Mouse (Mus musculus) heart, embryonic 14.5 days (tissue): ENCODE measurements around the gene Setdb2. TPM values are rescaled to one million over a fixed set of nuclear protein-coding genes. Genes with fewer than 3 reads are reported as not detected.

Experiments
- ATAC-seq: fragments of 200-750 bp; cut with Nextera tagmentation; 2 replicates; pipeline ENCODE4 v1.8.0; 2017; ENCODE audit warnings: low read depth, moderate TSS enrichment; ENCODE audit not compliant: insufficient number of reproducible peaks, insufficient read depth, low FRiP score
- H3K27ac ChIP-seq, 2 experiments: fragments of 200-500 bp in 1 of 2; fragments of 300-500 bp in 1 of 2; sonication (generic) in 1 of 2; replicated peaks in 1 of 2; 2 replicates each; pipeline ENCODE4 v1.5.1; 2012 to 2014; ENCODE audit warnings: low read depth in 2 of 2, low read length in 2 of 2, control low read depth in 1 of 2, mild to moderate bottlenecking in 1 of 2, mixed read lengths in 1 of 2; ENCODE audit not compliant: control insufficient read depth in 1 of 2, insufficient read depth in 1 of 2
- H3K27me3 ChIP-seq: fragments of 300-500 bp; sonication (generic); 2 replicates; pipeline ENCODE4 v1.6.1; 2014; ENCODE audit warnings: mild to moderate bottlenecking, low read length, control low read depth; ENCODE audit not compliant: control insufficient read depth, insufficient read depth
- H3K36me3 ChIP-seq: fragments of 300-500 bp; sonication (generic); 2 replicates; pipeline ENCODE4 v1.6.1; 2014; ENCODE audit warnings: mild to moderate bottlenecking, control low read depth, low read length, mixed read lengths; ENCODE audit not compliant: control insufficient read depth, insufficient read depth
- H3K4me1 ChIP-seq, 2 experiments: fragments of 200-500 bp in 1 of 2; fragments of 300-500 bp in 1 of 2; sonication (generic) in 1 of 2; 2 replicates each; pipeline ENCODE4 v1.6.1; 2012 to 2014; ENCODE audit warnings: low read length in 2 of 2, control low read depth in 1 of 2, mixed read lengths in 1 of 2; ENCODE audit not compliant: control insufficient read depth in 2 of 2, insufficient read depth in 2 of 2
- H3K4me2 ChIP-seq: fragments of 300-500 bp; sonication (generic); 2 replicates; pipeline ENCODE4 v1.6.1; 2014; ENCODE audit warnings: mild to moderate bottlenecking, low read length
- H3K4me3 ChIP-seq, 2 experiments: fragments of 200-500 bp in 1 of 2; fragments of 300-500 bp in 1 of 2; sonication (generic) in 1 of 2; 2 replicates each; pipeline ENCODE4 v1.5.1; 2012 to 2014; ENCODE audit warnings: low read length in 2 of 2, mild to moderate bottlenecking in 2 of 2, control low read depth in 1 of 2, low read depth in 1 of 2, moderate library complexity in 1 of 2; ENCODE audit not compliant: control insufficient read depth in 1 of 2, insufficient read depth in 1 of 2
- H3K9ac ChIP-seq: fragments of 300-500 bp; sonication (generic); 2 replicates; pipeline ENCODE4 v1.6.1; 2014; ENCODE audit warnings: mild to moderate bottlenecking, low read length
- H3K9me3 ChIP-seq: fragments of 300-500 bp; sonication (generic); 2 replicates; pipeline ENCODE4 v1.6.1; 2016; ENCODE audit warnings: low read length, control low read depth; ENCODE audit not compliant: control insufficient read depth
- WGBS: fragments of 180-500 bp; shearing (Covaris S2); extraction: QIAGEN DNeasy Blood & Tissue Kit; methylation state at CpG from one replicate; pipeline ENCODE4 v1.1.7; 2014; 5-methylcytosine and 5-hydroxymethylcytosine counted together
- polyA plus RNA-seq: library from polyadenylated mRNA; unstranded; fragments of >200 nt; fragmentation: Nextera tagmentation; extraction: Ambion mirVana; gene quantifications from 2 replicates; pipeline ENCODE4 v1.2.1, GENCODE M21; 2014

Setdb2 gene
- polyA plus RNA-seq = 6.8 and 8.3 TPM in 2 replicates

DNA sequence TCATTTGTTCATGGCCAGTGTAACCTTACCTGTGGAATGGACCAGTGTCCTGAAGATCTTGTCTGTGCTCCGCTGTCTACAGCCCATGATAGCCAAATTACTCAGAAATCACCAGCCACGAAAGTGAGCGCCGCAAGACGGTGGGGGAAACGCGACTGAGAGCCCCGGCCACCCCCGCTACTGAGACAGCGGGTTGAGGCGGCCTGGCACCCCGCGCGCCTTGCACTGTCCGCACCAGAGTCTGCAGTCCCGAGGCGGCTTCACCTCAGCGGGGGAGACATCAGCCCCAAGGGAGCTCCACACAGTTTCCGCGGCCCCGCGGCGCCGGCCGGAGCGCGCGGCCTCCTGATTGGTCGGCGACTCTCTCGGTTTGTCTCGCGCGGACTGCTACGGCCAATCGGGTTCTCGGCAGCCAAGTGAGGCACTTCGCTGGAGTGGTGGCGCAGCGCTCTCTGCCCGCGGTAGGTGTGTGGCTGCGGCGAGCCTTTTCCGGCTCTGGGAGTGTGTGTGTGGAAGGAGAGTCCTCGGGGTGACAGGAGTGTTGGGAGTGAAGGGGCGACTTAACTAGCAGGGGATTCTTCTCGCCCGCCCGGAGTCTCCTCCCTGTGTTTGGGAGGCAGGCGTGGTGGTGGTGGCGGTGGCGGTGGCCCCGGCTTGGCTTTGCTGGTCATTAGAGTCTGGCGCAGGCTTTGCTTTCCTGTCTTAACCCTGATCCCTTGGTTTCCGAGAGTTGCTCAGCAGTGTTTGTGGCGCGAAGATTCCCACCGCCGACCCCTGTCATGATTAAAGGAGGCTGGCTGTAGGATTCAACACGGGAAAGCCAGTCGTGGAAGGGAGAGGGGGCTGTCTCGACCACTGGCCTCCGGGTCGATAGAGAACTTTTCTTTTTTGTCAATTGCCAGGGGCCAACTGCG is at the start of gene Setdb2, which contains the start of gene Cab39l:
Gene Setdb2, minus strand, starts transcription at position 327 of the 914 bp plus-strand sequence.
Gene Cab39l, plus strand, starts transcription at position 415 of the 914 bp plus-strand sequence.
- Histone ChIP-seq H3K9ac (peak within 1 kb of the TSS; percentile 88), H3K27me3 (no peaks in the 10 kb centered on the region), H3K4me2 (peak within 1 kb of the TSS; percentile 92), H3K4me3 (peak within 1 kb of the TSS; percentile 84 to 98), H3K9me3 (no peaks in the 10 kb centered on the region), H3K4me1 (peaks cover 0 to 7% of the 10 kb centered on the region in 2 experiments; a peak in 2 of 4 replicates), H3K36me3 (no peaks in the 10 kb centered on the region), H3K27ac (peak within 1 kb of the TSS; percentile 90 to 92)
- WGBS = under 1% methylated on average over 64 of the region's 66 CpGs
- ATAC-seq = peak; percentile 99

DNA sequence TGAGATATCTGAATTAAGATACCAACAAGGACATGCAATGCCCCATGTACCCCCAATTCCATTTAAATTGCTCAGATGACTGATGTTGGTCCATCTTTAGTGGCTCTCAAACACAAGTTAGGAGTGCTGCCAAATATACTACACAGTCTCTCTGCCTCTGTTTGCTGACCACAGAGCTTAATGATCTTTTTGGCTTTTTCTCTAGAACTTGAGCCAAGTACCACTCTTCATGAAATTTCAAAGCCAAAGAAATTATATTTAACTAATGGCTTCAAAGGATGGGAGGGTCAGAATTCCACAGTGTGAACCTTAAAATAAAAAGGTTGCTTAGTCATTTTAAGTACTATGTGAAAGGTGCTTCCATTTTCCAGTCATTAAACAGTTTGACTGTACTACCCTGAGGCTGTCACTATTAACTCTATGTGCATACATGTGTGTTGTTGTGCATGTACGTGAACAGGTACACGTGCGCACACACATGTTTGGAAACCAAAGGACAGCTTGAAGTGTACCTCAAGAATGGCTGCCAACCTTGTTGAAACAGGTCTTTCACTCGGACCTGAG is 44.6 kb upstream of the Setdb2 start:
- WGBS = 86% methylated on average over 4 of the region's 4 CpGs
- no peaks in the 10 kb centered on the region for H3K9me3 ChIP-seq
- H3K4me1 ChIP-seq = no peaks in the 10 kb centered on the region
- no peak overlapping the region for H3K4me3 ChIP-seq
- no peak overlapping the region for H3K9ac ChIP-seq
- no peak overlapping the region for H3K4me2 ChIP-seq
- ATAC-seq = no peak
- H3K36me3 ChIP-seq = no peaks in the 10 kb centered on the region
- H3K27ac ChIP-seq = no peak overlapping the region
- no peaks in the 10 kb centered on the region for H3K27me3 ChIP-seq

DNA sequence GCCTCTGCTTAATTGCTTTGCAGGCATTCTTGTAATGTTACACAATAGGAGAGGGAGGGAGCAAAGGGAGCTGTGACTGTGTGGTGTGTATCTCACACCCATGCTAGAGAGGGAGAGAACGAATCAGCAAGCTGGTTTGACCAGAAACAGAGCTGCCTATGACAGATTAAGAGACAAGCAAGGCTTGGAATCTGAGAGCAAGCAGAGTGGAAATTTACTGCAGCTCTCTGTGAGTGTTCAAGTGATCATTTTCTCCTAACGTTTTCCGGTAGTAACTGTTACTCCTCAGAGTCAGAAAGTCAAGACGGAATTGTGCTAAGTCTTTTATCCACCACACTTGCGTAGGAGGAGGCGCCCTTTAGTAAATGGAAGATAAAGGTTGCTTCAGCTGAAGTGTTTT is 38.0 kb upstream of the Setdb2 start:
- H3K36me3 ChIP-seq = no peaks in the 10 kb centered on the region
- peak overlapping the region; percentile 12 to 18; a peak in 2 of 4 replicates for H3K4me3 ChIP-seq
- H3K9ac ChIP-seq = peak overlapping the region; percentile 53
- WGBS = 8% methylated on average over 6 of the region's 6 CpGs
- H3K27me3 ChIP-seq = no peaks in the 10 kb centered on the region
- no peaks in the 10 kb centered on the region for H3K9me3 ChIP-seq
- ATAC-seq = no peak
- peak overlapping the region; percentile 68 to 73 for H3K27ac ChIP-seq
- H3K4me1 ChIP-seq = peaks cover 0 to 4% of the 10 kb centered on the region in 2 experiments; a peak in 2 of 4 replicates
- peak overlapping the region; percentile 56 for H3K4me2 ChIP-seq

DNA sequence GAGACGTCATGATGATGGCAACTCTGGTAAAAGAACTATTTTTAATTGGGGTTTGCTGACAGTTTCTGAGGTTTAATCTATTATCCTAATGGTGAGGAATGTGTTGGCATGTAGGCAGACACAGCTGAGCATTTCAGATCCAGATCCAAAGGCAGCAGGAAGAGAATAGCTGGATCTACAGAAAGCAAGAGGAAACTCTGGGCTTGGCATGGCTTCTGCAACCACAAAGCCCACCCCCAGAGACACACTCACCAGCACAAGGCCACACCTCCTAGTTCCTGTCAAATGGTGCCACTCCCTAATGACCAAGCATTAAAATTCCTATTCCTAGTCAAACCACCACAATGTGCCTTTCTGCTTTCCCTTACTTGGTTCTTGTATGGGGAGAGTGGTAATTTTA is 30.1 kb upstream of the Setdb2 start:
- 71% methylated on average over 1 of the region's 1 CpGs for WGBS
- no peak for ATAC-seq
- H3K4me3 ChIP-seq = no peak overlapping the region
- no peaks in the 10 kb centered on the region for H3K9me3 ChIP-seq
- no peak overlapping the region for H3K9ac ChIP-seq
- no peak overlapping the region for H3K4me2 ChIP-seq
- peaks cover 2 to 7% of the 10 kb centered on the region in 2 experiments; a peak in 1 of 4 replicates for H3K4me1 ChIP-seq
- H3K27ac ChIP-seq = no peak overlapping the region
- no peaks in the 10 kb centered on the region for H3K36me3 ChIP-seq
- H3K27me3 ChIP-seq = no peaks in the 10 kb centered on the region

DNA sequence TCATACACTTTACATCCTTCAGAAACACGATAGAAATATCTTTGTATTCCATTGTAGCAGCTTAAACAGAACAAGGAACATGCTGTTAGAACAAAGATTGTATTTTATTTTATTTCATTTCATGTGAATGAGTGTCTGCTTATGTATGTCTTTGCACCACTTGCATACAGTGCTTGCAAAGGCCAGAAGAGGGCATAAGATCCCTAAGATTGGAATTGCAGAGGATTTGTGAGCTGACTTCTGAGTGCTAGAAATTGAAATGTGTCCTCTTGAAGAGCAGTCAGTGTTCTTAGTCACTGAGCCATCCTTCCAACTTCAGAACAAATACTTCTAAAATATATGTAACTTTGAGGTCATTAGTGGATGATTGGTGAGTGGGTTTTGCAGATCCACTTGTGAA is 27.1 kb upstream of the Setdb2 start:
- Histone ChIP-seq H3K9me3 (no peaks in the 10 kb centered on the region), H3K27me3 (no peaks in the 10 kb centered on the region), H3K9ac (no peak overlapping the region), H3K27ac (no peak overlapping the region), H3K4me2 (no peak overlapping the region), H3K4me1 (peaks cover 2 to 7% of the 10 kb centered on the region in 2 experiments; a peak in 1 of 4 replicates), H3K4me3 (no peak overlapping the region), H3K36me3 (no peaks in the 10 kb centered on the region)
- 57% methylated on average over 1 of the region's 1 CpGs for WGBS
- no peak for ATAC-seq

DNA sequence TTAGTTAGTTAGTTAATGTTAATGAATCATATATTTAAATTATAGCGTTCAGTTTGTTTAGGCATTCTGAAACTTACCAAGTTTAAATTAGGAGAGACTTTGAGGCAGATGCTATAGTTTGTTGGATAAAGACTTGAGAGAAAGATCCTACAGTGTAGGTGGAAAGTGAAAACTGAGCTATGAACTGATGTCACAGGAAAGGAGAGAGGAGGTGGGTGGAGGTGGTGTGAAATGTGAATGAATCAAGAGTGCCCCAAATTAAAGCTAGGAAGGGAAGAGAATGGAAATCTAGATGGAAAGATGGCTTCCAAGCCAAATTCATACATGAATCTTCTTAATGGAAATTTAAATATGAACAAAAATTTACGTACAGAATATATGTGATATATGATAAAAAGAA is 25.8 kb upstream of the Setdb2 start:
- Histone ChIP-seq H3K9ac (no peak overlapping the region), H3K27ac (no peak overlapping the region), H3K4me2 (no peak overlapping the region), H3K4me3 (no peak overlapping the region), H3K9me3 (no peaks in the 10 kb centered on the region), H3K4me1 (peaks cover 2 to 7% of the 10 kb centered on the region in 2 experiments; a peak in 1 of 4 replicates), H3K36me3 (0 out of 2 replicates have a peak, but pooled peaks cover 8% of the 10 kb centered on the region), H3K27me3 (no peaks in the 10 kb centered on the region)
- ATAC-seq = no peak
- 92% methylated on average over 2 of the region's 2 CpGs for WGBS

DNA sequence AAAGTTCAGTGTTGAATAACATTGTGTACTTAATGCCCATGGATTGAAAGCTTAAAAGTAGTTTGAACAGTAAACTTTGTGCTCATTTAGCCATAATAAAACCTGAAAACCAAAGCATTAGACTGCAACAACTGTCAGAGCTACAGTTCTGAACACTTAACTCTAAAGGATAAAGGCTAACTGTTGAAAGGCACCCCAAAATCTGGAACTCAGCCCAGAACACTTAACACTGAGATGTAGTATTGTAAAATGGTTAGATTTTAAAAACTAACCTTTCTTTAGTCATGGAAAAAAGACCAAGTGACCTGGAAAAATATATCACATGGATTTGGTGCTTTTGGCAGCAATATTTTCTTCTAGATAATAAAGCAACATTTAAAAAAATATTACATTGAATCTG is 7.3 kb upstream of the Setdb2 start:
- ATAC-seq = no peak
- Histone ChIP-seq H3K9me3 (peaks cover 2% of the 10 kb centered on the region; the same call in 1 of the 2 replicates), H3K4me1 (peaks cover 0 to 7% of the 10 kb centered on the region in 2 experiments; a peak in 2 of 4 replicates), H3K36me3 (no peaks in the 10 kb centered on the region), H3K9ac (no peak overlapping the region), H3K27me3 (no peaks in the 10 kb centered on the region), H3K4me2 (no peak overlapping the region), H3K27ac (peak overlapping the region in 1 of 2 experiments; percentile 51; a peak in 2 of 4 replicates), H3K4me3 (no peak overlapping the region)
